Mouse (Mus musculus): Measurements from ENCODE around the gene Cntrob. TPM values are rescaled to one million over a fixed set of nuclear protein-coding genes. Genes with fewer than 3 reads are reported as not detected.

Cntrob gene
- total and polyA plus RNA-seq, 3 experiments: 16.5 to 38.3 TPM; not detected in 1

GRCm38 (mm10) chr11:69265410-69265809 lies 58.2 kb downstream of the Cntrob start:
- TF ChIP-seq USF1 (IDR thresholded peaks at IDR 0.05; ENCODE audit: low read depth, low read length) (peak; percentile 57), RAD21 (IDR thresholded peaks at IDR 0.05; ENCODE audit: low read depth, low read length) (no peak), SIN3A (IDR thresholded peaks at IDR 0.05; ENCODE audit: low read length) (no peak), TCF12 (IDR thresholded peaks at IDR 0.05; ENCODE audit: low read depth, low read length) (no peak), MAFK (IDR thresholded peaks at IDR 0.05; ENCODE audit: borderline replicate concordance, low read depth, low read length) (no peak), GABPA (IDR thresholded peaks at IDR 0.05; ENCODE audit: low read depth, low read length) (no peak), USF2 (IDR thresholded peaks at IDR 0.05; ENCODE audit: borderline replicate concordance in 1 of 2, insufficient read depth in 1 of 2, low read depth in 1 of 2, low read length in 2 of 2) (0 out of 4 replicates have a peak, but pooled peaks of 1 of the 2 experiments have one; percentile 27), MYB (IDR thresholded peaks at IDR 0.05; ENCODE audit: low read depth, low read length) (no peak), BHLHE40 (IDR thresholded peaks at IDR 0.05; ENCODE audit: borderline replicate concordance, low read depth, low read length) (peak; percentile 22; the same call in 1 of the 2 replicates), ETS1 (IDR thresholded peaks at IDR 0.05; ENCODE audit: low read depth, low read length) (no peak), POLR2AphosphoS2 (IDR thresholded peaks at IDR 0.05; ENCODE audit: low read length) (no peak), E2F4 (IDR thresholded peaks at IDR 0.05; ENCODE audit: borderline replicate concordance, low read depth, low read length) (no peak), EP300 (IDR thresholded peaks at IDR 0.05; ENCODE audit: low read depth in 1 of 2, low read length in 2 of 2) (no peak), JUND (IDR thresholded peaks at IDR 0.05; ENCODE audit: low read depth, low read length) (no peak)
- Histone ChIP-seq H3K9me3 (replicated peaks; ENCODE audit: insufficient read depth, low read length) (no peaks in the 10 kb centered on the region), H3K4me3 (ENCODE audit: control insufficient read depth in 1 of 2, insufficient read depth in 1 of 2, low read depth in 2 of 2, low read length in 2 of 2) (no peak overlapping the region), H3K9ac (ENCODE audit: control insufficient read depth, low read depth, low read length, poor library complexity, severe bottlenecking) (no peak overlapping the region), H3K79me2 (ENCODE audit: control insufficient read depth, insufficient read depth, low read length, poor library complexity) (no peaks in the 10 kb centered on the region), H3K27ac (ENCODE audit: control insufficient read depth, low read depth, low read length) (no peak overlapping the region), H3K27me3 (ENCODE audit: control insufficient read depth in 1 of 2, insufficient read depth in 2 of 2, low read length in 2 of 2) (peaks cover 2 to 18% of the 10 kb centered on the region in 2 experiments), H3K36me3 (ENCODE audit: control insufficient read depth in 1 of 2, insufficient read depth in 2 of 2, low read length in 2 of 2) (no peaks in the 10 kb centered on the region), H3K4me1 (ENCODE audit: control insufficient read depth in 1 of 2, insufficient read depth in 2 of 2, low read length in 2 of 2) (no peaks in the 10 kb centered on the region)
- no peak for DNase-seq (ENCODE audit: low read depth, low spot score)

GRCm38 (mm10) chr11:69264276-69264675 lies 59.3 kb downstream of the Cntrob start:
- TF ChIP-seq POLR2A (IDR thresholded peaks at IDR 0.05; ENCODE audit: control insufficient read depth in 1 of 2, insufficient read depth in 1 of 2, low read depth in 1 of 2, low read length in 2 of 2, poor library complexity in 1 of 2) (no peak), SIN3A (IDR thresholded peaks at IDR 0.05; ENCODE audit: low read length) (no peak), RAD21 (IDR thresholded peaks at IDR 0.05; ENCODE audit: low read depth, low read length) (no peak), SMC3 (IDR thresholded peaks at IDR 0.05; ENCODE audit: low read depth, low read length) (no peak), MYB (IDR thresholded peaks at IDR 0.05; ENCODE audit: low read depth, low read length) (no peak), CHD2 (IDR thresholded peaks at IDR 0.05; ENCODE audit: low read length) (no peak), ZC3H11A (IDR thresholded peaks at IDR 0.05; ENCODE audit: low read depth, low read length) (no peak), MAX (IDR thresholded peaks at IDR 0.05; ENCODE audit: low read length) (no peak), GABPA (IDR thresholded peaks at IDR 0.05; ENCODE audit: low read depth, low read length) (no peak), MYC (IDR thresholded peaks at IDR 0.05; ENCODE audit: low read depth, low read length) (no peak), HCFC1 (IDR thresholded peaks at IDR 0.05; ENCODE audit: low read depth, low read length) (no peak), CTCF (IDR thresholded peaks at IDR 0.05 in 2 of 3, conservative IDR thresholded peaks at IDR 0.05 in 1 of 3; ENCODE audit: control insufficient read depth in 1 of 3, insufficient read depth in 1 of 3, low read depth in 2 of 3, low read length in 3 of 3, poor library complexity in 1 of 3, severe bottlenecking in 1 of 3) (no peak), TCF12 (IDR thresholded peaks at IDR 0.05; ENCODE audit: low read depth, low read length) (no peak), TAL1 (IDR thresholded peaks at IDR 0.05; ENCODE audit: low read length) (no peak), GATA1 (IDR thresholded peaks at IDR 0.05; ENCODE audit: low read depth, low read length) (no peak), EP300 (IDR thresholded peaks at IDR 0.05; ENCODE audit: low read depth in 1 of 2, low read length in 2 of 2) (no peak)
- Histone ChIP-seq H3K9me3 (replicated peaks; ENCODE audit: insufficient read depth, low read length) (no peaks in the 10 kb centered on the region), H3K4me1 (ENCODE audit: control insufficient read depth in 1 of 2, insufficient read depth in 2 of 2, low read length in 2 of 2) (no peaks in the 10 kb centered on the region)

More at GRCm38 (mm10) chr11:69264276-69264675, 59.3 kb downstream of the Cntrob start:
- DNase-seq (ENCODE audit: low read depth, low spot score): no peak
- Histone ChIP-seq H3K4me3 (ENCODE audit: control insufficient read depth in 1 of 2, insufficient read depth in 1 of 2, low read depth in 2 of 2, low read length in 2 of 2) (no peak overlapping the region), H3K79me2 (ENCODE audit: control insufficient read depth, insufficient read depth, low read length, poor library complexity) (no peaks in the 10 kb centered on the region), H3K27me3 (ENCODE audit: control insufficient read depth in 1 of 2, insufficient read depth in 2 of 2, low read length in 2 of 2) (peaks cover 2 to 18% of the 10 kb centered on the region in 2 experiments), H3K36me3 (ENCODE audit: control insufficient read depth in 1 of 2, insufficient read depth in 2 of 2, low read length in 2 of 2) (no peaks in the 10 kb centered on the region), H3K27ac (ENCODE audit: control insufficient read depth, low read depth, low read length) (no peak overlapping the region), H3K9ac (ENCODE audit: control insufficient read depth, low read depth, low read length, poor library complexity, severe bottlenecking) (no peak overlapping the region)

Measured in MEL (cell line).